Mouse (Mus musculus): ENCODE data around the gene Nostrin.

DNA sequence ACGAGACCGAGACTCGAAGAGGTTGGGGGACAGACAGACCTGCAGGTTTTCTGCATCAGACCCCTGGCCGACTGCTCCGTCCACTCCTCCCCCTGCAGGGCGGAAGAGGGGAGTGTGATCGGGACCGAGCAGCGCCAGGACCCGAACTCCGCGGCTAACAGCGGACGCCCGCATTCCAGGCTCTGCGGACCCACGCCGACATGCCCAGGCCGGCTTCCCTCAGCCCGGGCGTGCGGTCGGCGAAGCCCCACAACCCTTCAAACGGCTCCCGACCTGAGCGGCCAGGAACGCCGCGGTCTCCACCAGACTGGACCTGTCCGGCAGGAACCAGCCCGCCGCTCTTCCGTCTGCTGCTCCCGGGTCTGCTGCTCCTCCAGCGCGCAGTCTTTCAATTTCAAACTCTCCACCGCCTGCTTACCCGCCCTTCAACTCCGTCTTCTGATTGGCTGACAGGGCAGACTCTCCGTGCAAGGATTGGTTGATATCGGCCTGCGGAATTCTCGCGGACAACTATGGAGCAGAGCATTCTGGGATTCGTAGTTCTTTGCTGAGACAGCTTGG lies 70.3 kb downstream of the Nostrin start, which contains the start of gene Spc25:
- TF ChIP-seq CTCF (IDR thresholded peaks at IDR 0.05; ENCODE audit: insufficient read depth, low read depth, low read length) (no peak), POLR2A (IDR thresholded peaks at IDR 0.05; ENCODE audit: insufficient read depth, low read depth, low read length) (no peak)

Data from olfactory bulb, adult 2 months (tissue).